Comparison of ENCODE assay signal across 16 mouse cellular contexts in genomic region chr2:135890083-135890482, GRCm38 (mm10).
DNase-seq lines count a peak whose midpoint lies in the region; ATAC-seq and TF ChIP-seq lines count a peak whose summit lies in the region.
"Had no signal": no experiment of that assay in that cellular context is flagged by ENCODE, and none has a peak within 500 bp of the region (broad histone marks: within the 10 kb centered on the region; RNA-seq: fewer than 3 reads in every experiment).

No protein-coding gene starts in this region.

- no peak overlapping the region for H3K27ac ChIP-seq in layer of hippocampus, adult 2 months
- H3K27ac ChIP-seq: heart, embryonic 15.5 days; hindbrain, embryonic 13.5 days; midbrain, embryonic 15.5 days had no signal

- peak; percentile 57 for DNase-seq in CD4-positive, CD25-positive, alpha-beta regulatory T cell, adult 2 months (ENCODE audit: low read depth, low spot score)
- DNase-seq in layer of hippocampus, adult 2 months (ENCODE audit: low spot score in 2 of 2): no peak
- no peak for DNase-seq in layer of hippocampus, adult 9-11 months
- DNase-seq in CD4-positive helper T cell, adult 2 months (ENCODE audit: low read depth, low spot score): peak; percentile 55
- DNase-seq in c-Kit-positive CD71-positive TER-119-negative erythroid progenitor cells, embryonic 14.5 days (ENCODE audit: low read depth): peak; percentile 7
- DNase-seq in thymus, postnatal 10 days (ENCODE audit: low spot score in 2 of 2): no peak
- DNase-seq: cerebellum, adult 9-11 months; gastrocnemius, postnatal 36 days; kidney, postnatal 10 days; spleen, adult 18-20 months had no signal

- no peak for ATAC-seq in CD4-positive, CD25-positive, alpha-beta regulatory T cell, adult 4 months
- no peak for ATAC-seq in megakaryocyte-erythroid progenitor cell, adult 5-6 weeks (replicated peaks; ENCODE audit: low FRiP score, low TSS enrichment, poor library complexity, severe bottlenecking)
- ATAC-seq: midbrain, embryonic 15.5 days had no signal

- peak; percentile 48 for TF ChIP-seq CTCF in layer of hippocampus, adult 2 months (conservative IDR thresholded peaks at IDR 0.05)

- no peak overlapping the region for H3K4me3 ChIP-seq in layer of hippocampus, adult 2 months
- H3K4me3 ChIP-seq: erythroblast, embryonic 14.5 days; heart, embryonic 15.5 days; hindbrain, embryonic 13.5 days; midbrain, embryonic 15.5 days had no signal

Comparison
In these comparisons a context has a peak if more than half of its experiments do, and no peak if none do; other contexts are left out.
1. DNase-seq: peak in CD4-positive, CD25-positive, alpha-beta regulatory T cell, adult 2 months (single experiment), CD4-positive helper T cell, adult 2 months (single experiment) and c-Kit-positive CD71-positive TER-119-negative erythroid progenitor cells, embryonic 14.5 days (single experiment); none in layer of hippocampus, adult 2 months (0 of 2), layer of hippocampus, adult 9-11 months (single experiment) and thymus, postnatal 10 days (0 of 2).